Mouse (Mus musculus) ES-Bruce4 (cell line): ENCODE results near the gene Map1b.

Experiments used
- CTCF ChIP-seq: IDR thresholded peaks from one replicate; pipeline ENCODE4 v1.8.1; 2011; ENCODE audit warnings: low read depth, low read length
- EP300 ChIP-seq: IDR thresholded peaks from 2 replicates; pipeline ENCODE4 v1.6.1; 2011; ENCODE audit warnings: low read depth, low read length; ENCODE audit not compliant: insufficient read depth
- POLR2A ChIP-seq: IDR thresholded peaks from one replicate; pipeline ENCODE4 v1.8.1; 2011; ENCODE audit warnings: low read length; ENCODE audit not compliant: insufficient read depth

DNA sequence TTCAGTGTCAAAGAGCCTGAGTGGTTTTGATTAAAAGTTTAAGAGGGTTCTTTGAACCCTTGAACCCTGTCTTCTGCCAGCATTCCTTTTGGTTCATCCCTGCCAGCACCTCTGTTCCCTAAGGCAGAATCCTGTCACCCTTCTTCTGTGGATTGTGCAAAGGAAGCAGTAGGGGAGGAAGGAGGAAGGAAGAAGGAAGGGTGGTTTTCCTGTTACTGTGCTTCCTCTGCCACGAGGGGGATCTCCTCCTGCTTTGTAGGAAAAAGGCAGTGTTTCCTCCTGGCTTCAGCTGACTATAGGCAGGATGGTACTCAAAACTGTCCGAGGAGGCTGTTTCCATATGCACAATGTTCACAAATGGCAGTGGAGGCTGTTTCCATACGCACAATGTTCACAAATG is 121.6 kb downstream of the Map1b start:
- TF ChIP-seq EP300: no peak
- no peak for TF ChIP-seq CTCF
- TF ChIP-seq POLR2A: no peak
